Mouse (Mus musculus) cerebellum, postnatal 36 days (tissue): ENCODE data around the gene Sh3bp5.

ENCODE experiments used
- DNase-seq, 2 experiments: peaks; one replicate each; pipeline ENCODE4 v3.0.0; 2021 to 2022; ENCODE audit warnings: mixed read lengths in 2 of 2

Gene Sh3bp5

GRCm38 (mm10) chr14:31330957-31331356, 104.9 kb downstream of the Sh3bp5 start:
- DNase-seq: no peak

- no peak for DNase-seq
These were observed 106.1 kb downstream of the Sh3bp5 start for GRCm38 (mm10) chr14:31329741-31330140.

GRCm38 (mm10) chr14:31327681-31328080, 108.2 kb downstream of the Sh3bp5 start:
- DNase-seq: no peak

GRCm38 (mm10) chr14:31327196-31327595, 108.7 kb downstream of the Sh3bp5 start:
- no peak for DNase-seq

- no peak for DNase-seq
These were observed 109.1 kb downstream of the Sh3bp5 start for GRCm38 (mm10) chr14:31326770-31327169.

GRCm38 (mm10) chr14:31325551-31325950, 110.3 kb downstream of the Sh3bp5 start:
- no peak for DNase-seq

- DNase-seq: no peak
These were observed 111.0 kb downstream of the Sh3bp5 start for GRCm38 (mm10) chr14:31324851-31325250.

- no peak for DNase-seq
These were observed 111.8 kb downstream of the Sh3bp5 start, which contains the start of gene Dnah1 for GRCm38 (mm10) chr14:31323849-31324792. Gene Dnah1, minus strand, starts transcription at chr14:31323896.

GRCm38 (mm10) chr14:31323189-31323588, 112.7 kb downstream of the Sh3bp5 start:
- DNase-seq: no peak

GRCm38 (mm10) chr14:31322191-31322590, 113.7 kb downstream of the Sh3bp5 start:
- no peak for DNase-seq

GRCm38 (mm10) chr14:31321181-31321580, 114.7 kb downstream of the Sh3bp5 start:
- DNase-seq: no peak

- no peak for DNase-seq
These were observed 116.3 kb downstream of the Sh3bp5 start for GRCm38 (mm10) chr14:31319546-31319945.

GRCm38 (mm10) chr14:31317754-31318153, 118.1 kb downstream of the Sh3bp5 start:
- DNase-seq: no peak

- DNase-seq: no peak
These were observed 119.3 kb downstream of the Sh3bp5 start for GRCm38 (mm10) chr14:31316613-31317012.

- DNase-seq: no peak
These were observed 122.7 kb downstream of the Sh3bp5 start for GRCm38 (mm10) chr14:31313192-31313591.
